Mouse (Mus musculus) layer of hippocampus, adult 18-20 months (tissue): ENCODE measurements around the gene Gm10424. TPM values are rescaled to one million over a fixed set of nuclear protein-coding genes. Genes with fewer than 3 reads are reported as not detected.
"Not testable (repeated sequence)": the region's sequence is repeated elsewhere in the genome, so short reads cannot be mapped to it uniquely, and the experiment has no call there.

Experiments
- DNase-seq, 2 experiments: peaks; one replicate each; pipeline ENCODE4 v3.0.0; 2022; ENCODE audit warnings: low spot score in 2 of 2
- long read RNA-seq: library from polyadenylated mRNA; stranded (forward); transcript quantifications from one replicate; pipeline ENCODE4 v2.0.0, GENCODE M21; 2021
- total RNA-seq, 2 experiments: library from RNA; stranded (reverse); gene quantifications; 2 replicates each; pipeline ENCODE4 v1.2.3; 2021

Gene Gm10424
- total RNA-seq = not detected
- long read RNA-seq = 0 reads

GRCm38 (mm10) chr5:95272668-95273067 lies at the start of gene Gm10424:
TSS of gene Gm10424 (minus strand) at chr5:95272768.
- not testable (repeated sequence) for DNase-seq

GRCm38 (mm10) chr5:95305611-95306010 lies 33.0 kb upstream of the Gm10424 start, which contains the start of gene Gm3259:
TSS of gene Gm3259 (plus strand) at chr5:95305911.
- DNase-seq = not testable (repeated sequence)

Other genes starting within 250 kb of the Gm10424 start
- not detected for gene Gm7942, start 165.8 kb downstream of the Gm10424 start, total RNA-seq
- not detected for gene Gm16513, start 90.1 kb downstream of the Gm10424 start, total RNA-seq
- gene Gm3259, start 33.1 kb upstream of the Gm10424 start, total RNA-seq = not detected
- not detected for gene D5Ertd577e, start 184.0 kb upstream of the Gm10424 start, total RNA-seq
- gene Gm3286, start 238.0 kb upstream of the Gm10424 start, total RNA-seq = not detected